Mouse (Mus musculus) left cerebral cortex, postnatal 10 days (tissue): ENCODE data around the gene Cfap74. TPM values are rescaled to one million over a fixed set of nuclear protein-coding genes. Genes with fewer than 3 reads are reported as not detected.

Experiments
- DNase-seq, 2 experiments: peaks; one replicate each; pipeline ENCODE4 v3.0.0; 2021 to 2022; ENCODE audit warnings: low spot score in 2 of 2, mixed read lengths in 1 of 2; ENCODE audit errors: extremely low spot score in 1 of 2
- intact Hi-C: fragments of 180-260 bp; cut with DNase I; formaldehyde crosslinking; loops from one replicate; pipeline ENCODE4 v1.15.1; 2025
- total RNA-seq, 2 experiments: library from RNA; stranded (reverse); gene quantifications; 2 replicates each; pipeline ENCODE4 v1.2.3; 2021

Gene Cfap74
- total RNA-seq, 2 experiments from 2014 or later: 10.1 to 10.6 TPM

- peak; percentile 42 to 85 for DNase-seq
- intact Hi-C loops: no loop called here
Observed at GRCm38 (mm10) chr4:155488232-155489025, 79.4 kb downstream of the Cfap74 start.

DNA sequence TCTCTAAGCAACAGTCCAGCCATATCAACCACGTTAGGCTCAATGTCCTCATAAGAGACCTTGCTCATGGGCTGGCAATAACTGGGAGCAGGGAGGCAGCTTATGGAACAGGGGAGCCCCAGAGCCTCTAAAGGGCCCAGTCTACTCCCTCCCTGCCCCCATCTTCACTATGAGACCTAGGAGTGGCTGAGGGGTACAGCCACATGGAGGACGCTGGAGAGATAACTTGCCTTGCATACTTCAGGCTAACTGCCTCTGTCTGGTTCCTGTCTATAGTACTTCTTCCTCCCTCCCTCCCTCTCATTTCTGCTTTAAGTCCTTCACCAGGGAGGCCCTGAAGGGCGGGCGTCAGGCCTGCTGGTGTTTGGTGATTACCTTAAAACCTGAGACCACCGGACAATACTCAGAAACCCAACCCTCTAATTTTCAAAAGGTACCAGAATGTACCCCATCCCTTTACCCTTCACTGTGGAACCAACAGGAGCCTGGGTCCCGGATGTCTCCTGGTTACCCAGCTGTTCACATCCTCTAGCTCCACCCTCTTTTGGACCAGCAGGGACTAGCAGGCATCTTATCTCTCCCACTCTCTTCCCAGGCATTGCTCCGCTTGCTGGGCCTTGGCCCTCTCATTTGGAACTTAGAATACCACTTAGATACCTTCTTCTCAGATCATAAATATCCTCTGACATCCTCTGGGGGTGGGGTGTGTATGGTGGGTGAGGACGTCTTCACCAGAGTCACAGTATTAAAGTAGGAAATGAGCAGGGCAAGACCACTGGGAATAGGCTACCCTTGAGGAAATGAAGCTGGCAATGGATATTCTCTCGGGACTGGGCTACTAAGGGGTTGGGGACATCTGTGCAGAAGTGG, 80.3 kb downstream of the Cfap74 start:
- intact Hi-C loops: no loop called here

GRCm38 (mm10) chr4:155490456-155490855, 81.5 kb downstream of the Cfap74 start:
- intact Hi-C loops: loop anchor here (5.0 kb wide), 1 partner anchor 42 kb away; no protein-coding TSS in a partner anchor
- DNase-seq: peak in 1 of 2 experiments; percentile 48

More for the DNA sequence above, 80.3 kb downstream of the Cfap74 start:
- DNase-seq: no peak

- intact Hi-C loops: loop anchor here (5.0 kb wide), 1 partner anchor 41 kb away; no protein-coding TSS in a partner anchor
- peak; percentile 86 to 97 for DNase-seq
Observed at GRCm38 (mm10) chr4:155490990-155491504, 82.1 kb downstream of the Cfap74 start, which contains the start of gene Gnb1. TSS of gene Gnb1 (plus strand) at chr4:155491361.

GRCm38 (mm10) chr4:155491529-155492130, 82.6 kb downstream of the Cfap74 start:
- intact Hi-C loops: loop anchor here (5.0 kb wide), 1 partner anchor 41 kb away; no protein-coding TSS in a partner anchor
- no peak for DNase-seq

DNA sequence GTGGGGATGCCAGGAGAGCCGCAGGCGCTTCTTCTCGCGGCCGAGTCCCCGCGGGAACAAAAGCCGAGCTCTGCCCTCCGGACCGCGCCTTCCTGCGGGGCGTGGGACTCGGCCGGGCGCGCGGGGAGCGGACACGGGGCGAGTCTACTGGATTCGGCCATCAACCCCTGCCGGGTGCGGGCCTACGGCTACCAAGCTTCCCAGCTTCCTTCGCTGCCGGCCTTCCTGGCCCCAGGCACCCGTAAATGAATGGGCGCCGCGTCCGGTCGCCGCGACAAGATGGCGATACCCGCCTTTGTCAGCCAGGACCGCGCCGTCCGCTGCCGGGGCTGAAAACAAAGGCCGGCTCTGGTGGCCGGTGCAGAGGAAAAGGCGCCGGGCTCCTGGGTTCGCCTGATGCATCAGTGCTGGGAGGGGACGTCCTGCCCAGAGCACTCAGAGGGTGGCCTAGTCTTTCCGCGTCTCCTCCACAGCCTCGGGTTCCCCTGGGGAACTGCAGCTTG, 83.2 kb downstream of the Cfap74 start:
- peak in 1 of 2 experiments; percentile 80 for DNase-seq
- intact Hi-C loops: loop anchor here (5.0 kb wide), 1 partner anchor 40 kb away; no protein-coding TSS in a partner anchor

- intact Hi-C loops: loop anchor here (5.0 kb wide), 1 partner anchor 37 kb away; no protein-coding TSS in a partner anchor
- no peak for DNase-seq
Observed at GRCm38 (mm10) chr4:155494891-155495290, 85.9 kb downstream of the Cfap74 start.

GRCm38 (mm10) chr4:155497963-155498362, 89.0 kb downstream of the Cfap74 start:
- no peak for DNase-seq
- intact Hi-C loops: no loop called here

DNA sequence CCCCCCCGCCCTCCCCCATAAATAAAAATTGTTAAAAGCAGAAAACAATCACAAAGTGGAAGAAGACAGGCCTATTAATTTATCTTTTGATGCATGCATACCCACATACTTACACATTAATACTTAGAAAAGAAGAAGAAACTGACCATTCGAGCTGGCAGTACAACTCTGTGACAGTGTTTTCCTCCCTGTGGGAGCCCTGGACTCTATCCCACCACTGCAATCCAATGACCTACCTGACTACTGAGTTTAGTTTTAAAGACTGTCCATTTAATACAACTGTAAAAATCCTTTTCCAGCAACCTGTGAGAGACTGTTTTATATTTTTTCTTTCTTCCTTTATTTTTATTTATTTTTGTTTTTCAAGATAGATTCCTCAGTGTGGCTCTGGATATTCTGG, 92.1 kb downstream of the Cfap74 start:
- intact Hi-C loops: no loop called here
- no peak for DNase-seq

- no peak for DNase-seq
- intact Hi-C loops: no loop called here
Observed at GRCm38 (mm10) chr4:155505067-155505466, 96.1 kb downstream of the Cfap74 start.

- intact Hi-C loops: no loop called here
- no peak for DNase-seq
Observed at GRCm38 (mm10) chr4:155505671-155506295, 96.8 kb downstream of the Cfap74 start.

- DNase-seq: no peak
- intact Hi-C loops: no loop called here
Observed at GRCm38 (mm10) chr4:155508614-155509013, 99.6 kb downstream of the Cfap74 start.

DNA sequence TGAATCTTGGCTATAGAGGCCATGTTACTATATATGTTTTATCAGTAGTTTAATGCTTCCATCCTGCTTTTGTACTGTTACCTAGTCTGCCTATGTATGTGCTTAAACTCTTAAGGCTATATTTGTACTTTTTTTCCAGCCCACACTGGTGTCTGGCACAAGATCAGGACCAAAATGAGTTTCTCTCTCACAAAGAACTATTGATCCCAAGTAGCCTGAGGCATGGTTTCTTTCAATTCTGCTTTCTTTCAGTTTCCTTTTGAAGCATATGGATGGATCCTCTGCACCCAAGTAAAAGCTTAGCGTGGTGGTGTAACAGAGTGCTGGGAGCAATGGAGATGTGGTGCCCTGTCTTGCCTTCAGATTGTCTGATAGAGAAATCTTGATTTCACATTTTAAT, 102.0 kb downstream of the Cfap74 start:
- intact Hi-C loops: no loop called here
- no peak for DNase-seq

GRCm38 (mm10) chr4:155514810-155515209, 105.8 kb downstream of the Cfap74 start:
- DNase-seq: no peak
- intact Hi-C loops: no loop called here
